Mouse (Mus musculus) MEL (cell line): ENCODE data around the gene Dupd1. TPM values are rescaled to one million over a fixed set of nuclear protein-coding genes. Genes with fewer than 3 reads are reported as not detected.

Experiments
- DNase-seq: peaks from one replicate; pipeline ENCODE4 v3.0.0; 2011; ENCODE audit warnings: low read depth, low spot score
- H3K27ac ChIP-seq: 2 replicates; pipeline ENCODE4 v1.5.1; 2012; ENCODE audit warnings: low read depth, mild to moderate bottlenecking, control low read depth, low read length, moderate library complexity; ENCODE audit not compliant: control insufficient read depth
- H3K27me3 ChIP-seq, 2 experiments: fragments of 150-350 bp in 1 of 2; sonication (generic) in 1 of 2; 2 replicates each; pipeline ENCODE4 v1.6.1; 2012; ENCODE audit warnings: low read length in 2 of 2, mild to moderate bottlenecking in 2 of 2, improper control_type of control experiment in 1 of 2, moderate library complexity in 1 of 2; ENCODE audit not compliant: insufficient read depth in 2 of 2, control insufficient read depth in 1 of 2
- H3K36me3 ChIP-seq, 2 experiments: 2 replicates each; pipeline ENCODE4 v1.6.1; 2012 to 2014; ENCODE audit warnings: low read length in 2 of 2, improper control_type of control experiment in 1 of 2, inconsistent platforms in 1 of 2, mild to moderate bottlenecking in 1 of 2; ENCODE audit not compliant: insufficient read depth in 2 of 2, control insufficient read depth in 1 of 2
- H3K4me1 ChIP-seq, 2 experiments: fragments of 150-350 bp in 1 of 2; sonication (generic) in 1 of 2; 2 replicates each; pipeline ENCODE4 v1.6.1; 2012; ENCODE audit warnings: low read length in 2 of 2, improper control_type of control experiment in 1 of 2, mild to moderate bottlenecking in 1 of 2; ENCODE audit not compliant: insufficient read depth in 2 of 2, control insufficient read depth in 1 of 2
- H3K4me3 ChIP-seq, 2 experiments: fragments of 150-350 bp in 1 of 2; sonication (generic) in 1 of 2; 2 replicates each; pipeline ENCODE4 v1.5.1; 2012; ENCODE audit warnings: low read depth in 2 of 2, low read length in 2 of 2, mild to moderate bottlenecking in 2 of 2, moderate library complexity in 2 of 2, control low read depth in 1 of 2, improper control_type of control experiment in 1 of 2; ENCODE audit not compliant: control insufficient read depth in 1 of 2, insufficient read depth in 1 of 2
- H3K79me2 ChIP-seq: 2 replicates; pipeline ENCODE4 v1.6.1; 2012; ENCODE audit warnings: mild to moderate bottlenecking, low read length, moderate library complexity; ENCODE audit not compliant: control insufficient read depth, poor library complexity, insufficient read depth
- H3K9ac ChIP-seq: 2 replicates; pipeline ENCODE4 v1.6.1; 2012; ENCODE audit warnings: low read depth, mild to moderate bottlenecking, control low read depth, low read length, moderate library complexity; ENCODE audit not compliant: control insufficient read depth, poor library complexity, severe bottlenecking
- H3K9me3 ChIP-seq: fragments of 150-350 bp; sonication (generic); replicated peaks from 2 replicates; pipeline ENCODE4 v1.6.1; 2012; ENCODE audit warnings: mild to moderate bottlenecking, low read length, improper control_type of control experiment, moderate library complexity; ENCODE audit not compliant: insufficient read depth
- CHD1 ChIP-seq: IDR thresholded peaks from 2 replicates; pipeline ENCODE4 v1.6.1; 2012; ENCODE audit warnings: low read depth, mild to moderate bottlenecking, inconsistent platforms, low read length, improper control_type of control experiment
- CHD2 ChIP-seq: IDR thresholded peaks from 2 replicates; pipeline ENCODE4 v1.6.1; 2011; ENCODE audit warnings: low read length, improper control_type of control experiment
- CTCF ChIP-seq, 3 experiments: IDR thresholded peaks in 2 of 3; conservative IDR thresholded peaks in 1 of 3; 2 replicates each; pipeline ENCODE4 v1.5.1; 2011 to 2012; ENCODE audit warnings: low read length in 3 of 3, low read depth in 2 of 3, mild to moderate bottlenecking in 2 of 3, improper control_type of control experiment in 1 of 3, inconsistent platforms in 1 of 3, mixed read lengths in 1 of 3, moderate library complexity in 1 of 3; ENCODE audit not compliant: control insufficient read depth in 1 of 3, insufficient read depth in 1 of 3, poor library complexity in 1 of 3, severe bottlenecking in 1 of 3
- ELF1 ChIP-seq: IDR thresholded peaks from 2 replicates; pipeline ENCODE4 v1.6.1; 2014; ENCODE audit warnings: low read depth, mild to moderate bottlenecking, inconsistent platforms, low read length, improper control_type of control experiment, moderate library complexity
- ETS1 ChIP-seq: IDR thresholded peaks from 2 replicates; pipeline ENCODE4 v1.6.1; 2012; ENCODE audit warnings: low read depth, mild to moderate bottlenecking, inconsistent platforms, low read length, improper control_type of control experiment, moderate library complexity
- GABPA ChIP-seq: IDR thresholded peaks from 2 replicates; pipeline ENCODE4 v1.6.1; 2012; ENCODE audit warnings: low read depth, mild to moderate bottlenecking, inconsistent platforms, low read length, improper control_type of control experiment, moderate library complexity
- GATA1 ChIP-seq: IDR thresholded peaks from 2 replicates; pipeline ENCODE4 v1.6.1; 2011; ENCODE audit warnings: low read depth, low read length, improper control_type of control experiment
- HCFC1 ChIP-seq: IDR thresholded peaks from 2 replicates; pipeline ENCODE4 v1.6.1; 2012; ENCODE audit warnings: low read depth, mild to moderate bottlenecking, inconsistent platforms, low read length, improper control_type of control experiment, moderate library complexity
- MAX ChIP-seq: IDR thresholded peaks from 2 replicates; pipeline ENCODE4 v1.6.1; 2011; ENCODE audit warnings: low read length, improper control_type of control experiment
- MAZ ChIP-seq: IDR thresholded peaks from 2 replicates; pipeline ENCODE4 v1.6.1; 2012; ENCODE audit warnings: low read depth, mild to moderate bottlenecking, inconsistent platforms, low read length, improper control_type of control experiment
- MYC ChIP-seq: IDR thresholded peaks from 2 replicates; pipeline ENCODE4 v1.6.1; 2011; ENCODE audit warnings: low read depth, mild to moderate bottlenecking, low read length, improper control_type of control experiment, moderate library complexity
- NELFE ChIP-seq: IDR thresholded peaks from 2 replicates; pipeline ENCODE4 v1.6.1; 2011; ENCODE audit warnings: low read depth, low read length, improper control_type of control experiment
- NRF1 ChIP-seq: IDR thresholded peaks from 2 replicates; pipeline ENCODE4 v1.6.1; 2014; ENCODE audit warnings: low read depth, mild to moderate bottlenecking, inconsistent platforms, low read length, improper control_type of control experiment, moderate library complexity; ENCODE audit not compliant: poor library complexity, insufficient read depth, severe bottlenecking
- POLR2A ChIP-seq, 2 experiments: IDR thresholded peaks; 2 replicates each; pipeline ENCODE4 v1.6.1; 2011 to 2012; ENCODE audit warnings: low read length in 2 of 2, mild to moderate bottlenecking in 2 of 2, control low read depth in 1 of 2, improper control_type of control experiment in 1 of 2, low read depth in 1 of 2, moderate library complexity in 1 of 2; ENCODE audit not compliant: control insufficient read depth in 1 of 2, insufficient read depth in 1 of 2, poor library complexity in 1 of 2
- POLR2AphosphoS2 ChIP-seq: IDR thresholded peaks from 2 replicates; pipeline ENCODE4 v1.6.1; 2011; ENCODE audit warnings: low read length, improper control_type of control experiment
- RCOR1 ChIP-seq: IDR thresholded peaks from 2 replicates; pipeline ENCODE4 v1.6.1; 2012; ENCODE audit warnings: low read depth, mild to moderate bottlenecking, inconsistent platforms, low read length, improper control_type of control experiment
- SIN3A ChIP-seq: IDR thresholded peaks from 2 replicates; pipeline ENCODE4 v1.6.1; 2012; ENCODE audit warnings: low read length, improper control_type of control experiment, inconsistent platforms
- SMC3 ChIP-seq: IDR thresholded peaks from 2 replicates; pipeline ENCODE4 v1.6.1; 2011; ENCODE audit warnings: low read depth, low read length, improper control_type of control experiment
- TAL1 ChIP-seq: IDR thresholded peaks from 2 replicates; pipeline ENCODE4 v1.6.1; 2012; ENCODE audit warnings: mild to moderate bottlenecking, inconsistent platforms, low read length, moderate library complexity, mixed read lengths
- TBP ChIP-seq: IDR thresholded peaks from 2 replicates; pipeline ENCODE4 v1.8.0; 2011; ENCODE audit warnings: low read depth, low read length, improper control_type of control experiment
- USF1 ChIP-seq: IDR thresholded peaks from 2 replicates; pipeline ENCODE4 v1.6.1; 2014; ENCODE audit warnings: low read depth, mild to moderate bottlenecking, inconsistent platforms, low read length, improper control_type of control experiment, moderate library complexity
- ZC3H11A ChIP-seq: IDR thresholded peaks from 2 replicates; pipeline ENCODE4 v1.6.1; 2012; ENCODE audit warnings: low read depth, mild to moderate bottlenecking, inconsistent platforms, low read length, improper control_type of control experiment
- ZKSCAN1 ChIP-seq: IDR thresholded peaks from 2 replicates; pipeline ENCODE4 v1.6.1; 2012; ENCODE audit warnings: low read depth, mild to moderate bottlenecking, inconsistent platforms, low read length, improper control_type of control experiment, moderate library complexity
- ZNF384 ChIP-seq: IDR thresholded peaks from 2 replicates; pipeline ENCODE4 v1.6.1; 2012; ENCODE audit warnings: low read depth, mild to moderate bottlenecking, inconsistent platforms, low read length, improper control_type of control experiment
- polyA plus RNA-seq, 2 experiments: library from polyadenylated mRNA; stranded (reverse) in 1 of 2; unstranded in 1 of 2; fragments of >175 nt in 1 of 2; fragments of >200 nt in 1 of 2; gene quantifications; 2 replicates each; pipeline versions ENCODE4 v1.2.1 to v1.2.4; 2012; ENCODE audit warnings: low replicate concordance in 2 of 2, low read depth in 1 of 2; ENCODE audit not compliant: insufficient read length in 2 of 2, insufficient read depth in 1 of 2, missing spikeins in 1 of 2
- total RNA-seq: library from RNA; depleted of rRNA; stranded (reverse); fragments of 300-350 nt; gene quantifications from 2 replicates; pipeline ENCODE4 v1.2.3, GENCODE M21; 2012

The Dupd1 gene
- total and polyA plus RNA-seq, 3 experiments: not detected

DNA sequence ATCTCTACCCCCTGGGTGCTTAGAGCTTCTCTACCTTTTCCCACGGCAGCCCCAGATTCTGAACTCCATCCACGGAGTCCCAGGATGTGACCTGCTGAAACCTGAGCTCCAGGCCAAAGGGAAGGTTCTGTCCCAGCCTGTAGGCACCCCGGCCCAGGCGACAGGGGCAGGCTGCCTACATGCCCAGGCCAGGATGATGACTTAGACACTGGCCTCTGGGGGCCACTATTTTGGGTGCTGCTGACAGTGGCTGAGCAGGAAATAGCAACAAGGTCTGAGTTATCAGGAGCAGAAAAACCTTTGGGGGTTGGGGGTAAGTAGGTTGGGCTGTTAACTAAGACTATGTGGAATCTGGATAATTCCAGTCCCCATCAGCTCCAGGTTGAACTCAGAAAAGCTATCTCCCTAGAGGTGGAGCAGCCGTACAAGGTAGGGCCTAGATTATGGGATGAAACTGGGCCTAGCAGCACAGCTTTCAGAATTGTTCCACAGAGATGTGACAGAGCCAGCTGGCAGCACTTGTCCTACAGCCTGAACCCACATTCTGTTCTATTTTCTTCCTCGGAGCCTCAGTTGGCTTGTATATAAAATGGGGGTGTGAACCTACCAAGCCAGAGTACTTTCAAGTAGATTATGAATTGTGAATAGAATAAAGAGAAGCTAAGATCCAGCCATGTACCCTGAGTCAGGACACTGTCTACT, 14.8 kb upstream of the Dupd1 start:
- Histone ChIP-seq H3K4me3 (no peak overlapping the region), H3K4me1 (no peaks in the 10 kb centered on the region), H3K9ac (no peak overlapping the region), H3K36me3 (no peaks in the 10 kb centered on the region), H3K9me3 (no peaks in the 10 kb centered on the region), H3K79me2 (no peaks in the 10 kb centered on the region), H3K27ac (no peak overlapping the region), H3K27me3 (no peaks in the 10 kb centered on the region)
- TF ChIP-seq MAX (no peak), CHD2 (no peak), USF1 (no peak), SMC3 (no peak), RCOR1 (no peak), TAL1 (no peak), CHD1 (no peak), NRF1 (no peak), ZNF384 (no peak), MAZ (no peak), ZC3H11A (no peak), POLR2AphosphoS2 (no peak)
- no peak for DNase-seq

GRCm38 (mm10) chr14:21722021-21722698, 7.8 kb upstream of the Dupd1 start:
- peaks cover 0 to 12% of the 10 kb centered on the region in 2 experiments; a peak in 2 of 4 replicates for H3K27me3 ChIP-seq
- no peak for TF ChIP-seq HCFC1
- TF ChIP-seq ZKSCAN1: no peak
- TF ChIP-seq CTCF (IDR thresholded peaks at IDR 0.05 in 2 of 3, conservative IDR thresholded peaks at IDR 0.05 in 1 of 3; ENCODE audit: control insufficient read depth in 1 of 3, insufficient read depth in 1 of 3, low read depth in 2 of 3, low read length in 3 of 3, poor library complexity in 1 of 3, severe bottlenecking in 1 of 3): no peak
- no peak for TF ChIP-seq SMC3
- no peak for TF ChIP-seq TBP
- no peak for TF ChIP-seq ETS1
- no peak for TF ChIP-seq GABPA
- no peak for TF ChIP-seq ELF1
- TF ChIP-seq USF1: no peak
- no peak for TF ChIP-seq MYC
- TF ChIP-seq GATA1: no peak
- no peak for TF ChIP-seq SIN3A
- TF ChIP-seq CHD2: no peak
- no peak for TF ChIP-seq POLR2A (IDR thresholded peaks at IDR 0.05; ENCODE audit: control insufficient read depth in 1 of 2, insufficient read depth in 1 of 2, low read depth in 1 of 2, low read length in 2 of 2, poor library complexity in 1 of 2)
- TF ChIP-seq NELFE: no peak
- TF ChIP-seq, all 39 proteins: peak for 0
- no peaks in the 10 kb centered on the region for H3K79me2 ChIP-seq
- H3K4me3 ChIP-seq: no peak overlapping the region
- H3K9ac ChIP-seq: no peak overlapping the region
- no peaks in the 10 kb centered on the region; a peak in 1 of 4 replicates for H3K4me1 ChIP-seq
- H3K9me3 ChIP-seq: no peaks in the 10 kb centered on the region
- no peaks in the 10 kb centered on the region for H3K36me3 ChIP-seq
- DNase-seq: no peak
- no peak overlapping the region for H3K27ac ChIP-seq
